Mouse (Mus musculus): ENCODE measurements at regions not wholly inside any gene's neighbourhood (a gene's known extent, or its start where the extent isn't known, plus 50 kb on each side); places are given as distances from the start of the nearest gene placed in this dataset.

DNA sequence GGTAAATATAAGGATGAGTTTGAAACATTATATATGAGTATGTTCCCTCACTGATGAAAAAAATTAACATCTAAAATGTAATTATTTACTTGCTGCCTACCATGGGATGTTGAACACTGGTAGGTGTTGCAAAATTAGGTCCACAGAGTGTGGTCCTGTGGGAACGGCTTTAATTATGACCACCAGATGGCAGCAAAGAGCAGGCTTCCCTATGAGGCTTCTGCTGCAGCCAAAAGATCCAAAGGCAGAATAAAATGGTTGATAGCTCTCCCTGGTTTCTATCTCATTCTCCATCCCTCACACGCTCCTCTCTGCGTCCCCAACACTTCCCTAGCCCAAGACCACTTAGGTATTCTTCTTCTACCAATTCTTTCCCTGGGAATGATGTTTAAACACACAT, 54.6 kb upstream of the Cit start:
- 21% methylated on average over 3 of the region's 3 CpGs for WGBS

More for the DNA sequence above, 54.6 kb upstream of the Cit start:
- Histone ChIP-seq H3K4me1 (no peaks in the 10 kb centered on the region), H3K36me3 (no peaks in the 10 kb centered on the region), H3K4me3 (no peak overlapping the region), H3K27ac (no peak overlapping the region), H3K9me3 (replicated peaks) (no peaks in the 10 kb centered on the region), H3K27me3 (ENCODE audit: low read depth, poor library complexity, severe bottlenecking) (no peaks in the 10 kb centered on the region)
- peak; percentile 59 for DNase-seq (ENCODE audit: low spot score)

Measured in limb, embryonic 10.5 days (tissue).